Mouse (Mus musculus): ENCODE measurements around the gene Otop1. TPM values are rescaled to one million over a fixed set of nuclear protein-coding genes. Genes with fewer than 3 reads are reported as not detected.
A peak's percentile ranks its signal among the peaks of the same experiment; 100 is the strongest.

The Otop1 gene
- polyA plus RNA-seq, 1 experiment from 2014 or later, result not detected

- 41% methylated on average over 9 of the region's 9 CpGs for WGBS
- peak overlapping the region; percentile 91 for H3K27ac ChIP-seq (replicated peaks)
- no peaks in the 10 kb centered on the region for H3K27me3 ChIP-seq
- ATAC-seq (ENCODE audit: insufficient number of reproducible peaks, low FRiP score, low TSS enrichment, low read depth), result no peak
- peak overlapping the region; percentile 89 for H3K4me3 ChIP-seq (replicated peaks)
- H3K9me3 ChIP-seq (replicated peaks), result no peaks in the 10 kb centered on the region
- H3K4me1 ChIP-seq, result peaks cover 8% of the 10 kb centered on the region; the same call in 1 of the 2 replicates
- peaks cover 23% of the 10 kb centered on the region for H3K36me3 ChIP-seq
- peak overlapping the region; percentile 60 for H3K4me2 ChIP-seq (replicated peaks)
- peak overlapping the region; percentile 78 for H3K9ac ChIP-seq
Observed at GRCm38 (mm10) chr5:38259455-38260106, 16.2 kb upstream of the Otop1 start.

- WGBS, result under 1% methylated on average over 40 of the region's 40 CpGs
- no peaks in the 10 kb centered on the region for H3K9me3 ChIP-seq (replicated peaks)
- H3K4me3 ChIP-seq (replicated peaks), result peak within 1 kb of the TSS; percentile 89
- peak within 1 kb of the TSS; percentile 60 for H3K4me2 ChIP-seq (replicated peaks)
- peak within 1 kb of the TSS; percentile 78 for H3K9ac ChIP-seq
- H3K27me3 ChIP-seq, result no peaks in the 10 kb centered on the region
- peak within 1 kb of the TSS; percentile 91 for H3K27ac ChIP-seq (replicated peaks)
- peak; percentile 49; the same call in 1 of the 2 replicates for ATAC-seq (ENCODE audit: insufficient number of reproducible peaks, low FRiP score, low TSS enrichment, low read depth)
- H3K4me1 ChIP-seq, result peaks cover 8% of the 10 kb centered on the region; the same call in 1 of the 2 replicates
- peaks cover 30% of the 10 kb centered on the region for H3K36me3 ChIP-seq
Observed at GRCm38 (mm10) chr5:38260107-38260682, 15.6 kb upstream of the Otop1 start, which contains the start of gene Tmem128. Gene Tmem128 (plus strand): TSS chr5:38260185.

GRCm38 (mm10) chr5:38270942-38271341 lies 4.8 kb upstream of the Otop1 start:
- 85% methylated on average over 3 of the region's 3 CpGs for whole genome bisulfite sequencing
- H3K9ac ChIP-seq, result no peak overlapping the region
- no peak for ATAC-seq (ENCODE audit: insufficient number of reproducible peaks, low FRiP score, low TSS enrichment, low read depth)
- peaks cover under 1% of the 10 kb centered on the region; the same call in 1 of the 2 replicates for H3K4me1 ChIP-seq
- no peak overlapping the region for H3K27ac ChIP-seq (replicated peaks)
- H3K9me3 ChIP-seq (replicated peaks), result no peaks in the 10 kb centered on the region
- H3K4me2 ChIP-seq (replicated peaks), result no peak overlapping the region
- peaks cover 41% of the 10 kb centered on the region for H3K36me3 ChIP-seq
- H3K27me3 ChIP-seq, result peaks cover 22% of the 10 kb centered on the region
- no peak overlapping the region for H3K4me3 ChIP-seq (replicated peaks)

- ATAC-seq (ENCODE audit: insufficient number of reproducible peaks, low FRiP score, low TSS enrichment, low read depth), result no peak
- H3K9me3 ChIP-seq (replicated peaks), result no peaks in the 10 kb centered on the region
- no peak overlapping the region for H3K27ac ChIP-seq (replicated peaks)
- H3K9ac ChIP-seq, result no peak overlapping the region
- no peak overlapping the region for H3K4me2 ChIP-seq (replicated peaks)
- 86% methylated on average over 4 of the region's 4 CpGs for WGBS
- peaks cover 23% of the 10 kb centered on the region for H3K36me3 ChIP-seq
- peaks cover 20% of the 10 kb centered on the region for H3K4me1 ChIP-seq
- peaks cover 49% of the 10 kb centered on the region for H3K27me3 ChIP-seq
- H3K4me3 ChIP-seq (replicated peaks), result no peak overlapping the region
Observed at GRCm38 (mm10) chr5:38273831-38274230, 1.9 kb upstream of the Otop1 start.

GRCm38 (mm10) chr5:38276451-38276850 lies 679 bp downstream of the Otop1 start:
- peak overlapping the region; percentile 32; the same call in 1 of the 2 replicates for H3K4me3 ChIP-seq (replicated peaks)
- WGBS, result 1% methylated on average over 19 of the region's 19 CpGs
- no peak for ATAC-seq (ENCODE audit: insufficient number of reproducible peaks, low FRiP score, low TSS enrichment, low read depth)
- peaks cover 66% of the 10 kb centered on the region for H3K27me3 ChIP-seq
- no peak overlapping the region for H3K9ac ChIP-seq
- H3K4me1 ChIP-seq, result peaks cover 20% of the 10 kb centered on the region
- H3K4me2 ChIP-seq (replicated peaks), result peak overlapping the region; percentile 52; the same call in 1 of the 2 replicates
- H3K36me3 ChIP-seq, result 0 out of 2 replicates have a peak, but pooled peaks cover 2% of the 10 kb centered on the region
- no peak overlapping the region for H3K27ac ChIP-seq (replicated peaks)
- H3K9me3 ChIP-seq (replicated peaks), result no peaks in the 10 kb centered on the region

- ATAC-seq (ENCODE audit: insufficient number of reproducible peaks, low FRiP score, low TSS enrichment, low read depth), result 0 out of 2 replicates have a peak, but pooled peaks have one; percentile 21
- Histone ChIP-seq H3K27ac (replicated peaks) (no peak overlapping the region), H3K4me1 (peaks cover 20% of the 10 kb centered on the region), H3K4me3 (replicated peaks) (peak overlapping the region; percentile 32), H3K9me3 (replicated peaks) (no peaks in the 10 kb centered on the region), H3K36me3 (no peaks in the 10 kb centered on the region), H3K9ac (no peak overlapping the region), H3K4me2 (replicated peaks) (peak overlapping the region; percentile 52), H3K27me3 (peaks cover 66% of the 10 kb centered on the region)
- 1% methylated on average over 64 of the region's 65 CpGs for WGBS
Observed at GRCm38 (mm10) chr5:38277098-38277866, 1.5 kb downstream of the Otop1 start.

- Histone ChIP-seq H3K9ac (no peak overlapping the region), H3K4me3 (replicated peaks) (peak overlapping the region; percentile 32), H3K9me3 (replicated peaks) (no peaks in the 10 kb centered on the region), H3K27me3 (peaks cover 66% of the 10 kb centered on the region), H3K27ac (replicated peaks) (no peak overlapping the region), H3K36me3 (no peaks in the 10 kb centered on the region), H3K4me1 (peaks cover 20% of the 10 kb centered on the region), H3K4me2 (replicated peaks) (peak overlapping the region; percentile 52)
- 17% methylated on average over 12 of the region's 12 CpGs for WGBS
- no peak for ATAC-seq (ENCODE audit: insufficient number of reproducible peaks, low FRiP score, low TSS enrichment, low read depth)
Observed at GRCm38 (mm10) chr5:38277936-38278600, 2.3 kb downstream of the Otop1 start.

- Histone ChIP-seq H3K4me1 (peaks cover 20% of the 10 kb centered on the region), H3K36me3 (no peaks in the 10 kb centered on the region), H3K4me2 (replicated peaks) (no peak overlapping the region), H3K27me3 (peaks cover 53% of the 10 kb centered on the region), H3K4me3 (replicated peaks) (no peak overlapping the region), H3K9ac (no peak overlapping the region), H3K27ac (replicated peaks) (no peak overlapping the region), H3K9me3 (replicated peaks) (no peaks in the 10 kb centered on the region)
- 23% methylated on average over 1 of the region's 1 CpGs for WGBS
- ATAC-seq (ENCODE audit: insufficient number of reproducible peaks, low FRiP score, low TSS enrichment, low read depth), result no peak
Observed at GRCm38 (mm10) chr5:38280075-38280474, 4.3 kb downstream of the Otop1 start.

- no peak for ATAC-seq (ENCODE audit: insufficient number of reproducible peaks, low FRiP score, low TSS enrichment, low read depth)
- 25% methylated on average over 9 of the region's 9 CpGs for WGBS
- no peaks in the 10 kb centered on the region for H3K36me3 ChIP-seq
- H3K4me2 ChIP-seq (replicated peaks), result no peak overlapping the region
- H3K9ac ChIP-seq, result no peak overlapping the region
- H3K4me1 ChIP-seq, result no peaks in the 10 kb centered on the region
- no peaks in the 10 kb centered on the region for H3K9me3 ChIP-seq (replicated peaks)
- no peak overlapping the region for H3K4me3 ChIP-seq (replicated peaks)
- H3K27ac ChIP-seq (replicated peaks), result no peak overlapping the region
- H3K27me3 ChIP-seq, result peaks cover 1% of the 10 kb centered on the region; the same call in 1 of the 2 replicates
Observed at GRCm38 (mm10) chr5:38285724-38286123, 10.0 kb downstream of the Otop1 start.

- no peak for ATAC-seq (ENCODE audit: insufficient number of reproducible peaks, low FRiP score, low TSS enrichment, low read depth)
- no peaks in the 10 kb centered on the region for H3K36me3 ChIP-seq
- WGBS, result 88% methylated on average over 3 of the region's 3 CpGs
- no peaks in the 10 kb centered on the region for H3K27me3 ChIP-seq
- H3K4me1 ChIP-seq, result no peaks in the 10 kb centered on the region
- no peak overlapping the region for H3K27ac ChIP-seq (replicated peaks)
- H3K9me3 ChIP-seq (replicated peaks), result no peaks in the 10 kb centered on the region
- H3K4me2 ChIP-seq (replicated peaks), result no peak overlapping the region
- H3K9ac ChIP-seq, result no peak overlapping the region
- no peak overlapping the region for H3K4me3 ChIP-seq (replicated peaks)
Observed at GRCm38 (mm10) chr5:38288476-38288875, 12.7 kb downstream of the Otop1 start.
